Mouse (Mus musculus): ENCODE results near the gene Jund.

DNA sequence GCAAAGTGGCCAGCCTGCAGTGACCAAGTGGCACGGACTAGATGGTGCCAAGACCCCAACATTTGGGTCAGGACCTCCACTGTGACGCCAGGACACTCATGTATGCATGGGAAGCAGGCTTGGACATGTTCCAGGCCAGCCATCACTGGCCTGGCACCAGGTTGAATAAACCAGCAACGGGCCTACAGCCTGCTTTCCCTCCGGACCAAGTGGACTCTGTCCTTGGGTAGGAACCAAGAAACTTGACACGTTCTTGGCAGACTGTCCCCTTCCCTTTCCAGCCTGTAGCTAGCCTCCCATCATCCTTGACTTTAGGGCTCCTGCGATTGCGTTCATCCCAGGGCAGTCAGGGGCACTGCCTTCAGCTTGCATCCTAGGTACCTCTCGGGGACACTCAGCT lies 11.2 kb upstream of the Jund start:
- TF ChIP-seq EP300 (IDR thresholded peaks at IDR 0.05): no peak
- no peak for TF ChIP-seq CTCF (IDR thresholded peaks at IDR 0.05)
